Mouse (Mus musculus) MEL (cell line): ENCODE results near the gene BC034090.

Source experiments
- BHLHE40 ChIP-seq: IDR thresholded peaks from 2 replicates; pipeline ENCODE4 v1.6.1; 2012; ENCODE audit warnings: low read depth, mild to moderate bottlenecking, inconsistent platforms, low read length, improper control_type of control experiment, borderline replicate concordance
- CTCF ChIP-seq, 3 experiments: IDR thresholded peaks in 2 of 3; conservative IDR thresholded peaks in 1 of 3; 2 replicates each; pipeline ENCODE4 v1.5.1; 2011 to 2012; ENCODE audit warnings: low read length in 3 of 3, low read depth in 2 of 3, mild to moderate bottlenecking in 2 of 3, improper control_type of control experiment in 1 of 3, inconsistent platforms in 1 of 3, mixed read lengths in 1 of 3, moderate library complexity in 1 of 3; ENCODE audit not compliant: control insufficient read depth in 1 of 3, insufficient read depth in 1 of 3, poor library complexity in 1 of 3, severe bottlenecking in 1 of 3
- EP300 ChIP-seq, 2 experiments: IDR thresholded peaks; 2 replicates each; pipeline ENCODE4 v1.6.1; 2011; ENCODE audit warnings: improper control_type of control experiment in 2 of 2, low read length in 2 of 2, low read depth in 1 of 2, mild to moderate bottlenecking in 1 of 2
- ETS1 ChIP-seq: IDR thresholded peaks from 2 replicates; pipeline ENCODE4 v1.6.1; 2012; ENCODE audit warnings: low read depth, mild to moderate bottlenecking, inconsistent platforms, low read length, improper control_type of control experiment, moderate library complexity
- MAFK ChIP-seq: IDR thresholded peaks from 2 replicates; pipeline ENCODE4 v1.6.1; 2011; ENCODE audit warnings: low read depth, mild to moderate bottlenecking, low read length, improper control_type of control experiment, borderline replicate concordance
- MAX ChIP-seq: IDR thresholded peaks from 2 replicates; pipeline ENCODE4 v1.6.1; 2011; ENCODE audit warnings: low read length, improper control_type of control experiment
- MEF2A ChIP-seq: IDR thresholded peaks from 2 replicates; pipeline ENCODE4 v1.6.1; 2014; ENCODE audit warnings: low read depth, mild to moderate bottlenecking, inconsistent platforms, low read length, improper control_type of control experiment; ENCODE audit not compliant: poor library complexity, insufficient replicate concordance, severe bottlenecking; ENCODE audit errors: extremely low read depth
- MYC ChIP-seq: IDR thresholded peaks from 2 replicates; pipeline ENCODE4 v1.6.1; 2011; ENCODE audit warnings: low read depth, mild to moderate bottlenecking, low read length, improper control_type of control experiment, moderate library complexity
- POLR2A ChIP-seq, 2 experiments: IDR thresholded peaks; 2 replicates each; pipeline ENCODE4 v1.6.1; 2011 to 2012; ENCODE audit warnings: low read length in 2 of 2, mild to moderate bottlenecking in 2 of 2, control low read depth in 1 of 2, improper control_type of control experiment in 1 of 2, low read depth in 1 of 2, moderate library complexity in 1 of 2; ENCODE audit not compliant: control insufficient read depth in 1 of 2, insufficient read depth in 1 of 2, poor library complexity in 1 of 2
- SIN3A ChIP-seq: IDR thresholded peaks from 2 replicates; pipeline ENCODE4 v1.6.1; 2012; ENCODE audit warnings: low read length, improper control_type of control experiment, inconsistent platforms
- ZC3H11A ChIP-seq: IDR thresholded peaks from 2 replicates; pipeline ENCODE4 v1.6.1; 2012; ENCODE audit warnings: low read depth, mild to moderate bottlenecking, inconsistent platforms, low read length, improper control_type of control experiment

DNA sequence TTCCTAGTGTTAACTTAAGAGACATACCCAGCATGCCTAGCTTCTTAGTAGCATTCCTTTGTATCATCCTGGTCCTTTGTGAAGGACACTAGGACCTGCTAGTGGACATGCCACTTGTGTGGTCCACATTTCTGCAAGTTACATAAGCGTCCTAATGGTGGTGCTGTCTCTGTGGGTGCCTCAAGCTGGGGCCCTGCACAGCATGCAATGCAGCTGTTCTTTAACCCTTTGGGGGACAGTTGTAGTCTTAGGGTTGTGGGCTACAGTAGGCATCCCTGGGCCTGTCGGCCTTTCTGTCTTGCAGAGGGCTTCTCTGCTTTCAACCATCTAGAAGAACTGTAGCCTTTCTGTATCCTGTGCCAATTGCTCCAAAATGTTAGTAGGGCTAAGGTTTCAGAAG is 43.3 kb downstream of the BC034090 start:
- TF ChIP-seq EP300 (IDR thresholded peaks at IDR 0.05; ENCODE audit: low read depth in 1 of 2, low read length in 2 of 2) (no peak), BHLHE40 (no peak), MYC (no peak), ZC3H11A (no peak), MEF2A (no peak), CTCF (IDR thresholded peaks at IDR 0.05 in 2 of 3, conservative IDR thresholded peaks at IDR 0.05 in 1 of 3; ENCODE audit: control insufficient read depth in 1 of 3, insufficient read depth in 1 of 3, low read depth in 2 of 3, low read length in 3 of 3, poor library complexity in 1 of 3, severe bottlenecking in 1 of 3) (no peak), SIN3A (no peak), POLR2A (IDR thresholded peaks at IDR 0.05; ENCODE audit: control insufficient read depth in 1 of 2, insufficient read depth in 1 of 2, low read depth in 1 of 2, low read length in 2 of 2, poor library complexity in 1 of 2) (no peak), MAX (no peak), MAFK (no peak), ETS1 (no peak)
